Mouse (Mus musculus) midbrain, embryonic 14.5 days (tissue): Measurements from ENCODE around the gene AU015836. TPM values are rescaled to one million over a fixed set of nuclear protein-coding genes. Genes with fewer than 3 reads are reported as not detected.

Experiments
- polyA plus RNA-seq: library from polyadenylated mRNA; unstranded; fragments of >200 nt; fragmentation: Nextera tagmentation; extraction: Ambion mirVana; gene quantifications from 2 replicates; pipeline ENCODE4 v1.2.1, GENCODE M21; 2014

The AU015836 gene
- polyA plus RNA-seq, 1 experiment from 2014 or later = not detected

Other genes starting within 250 kb of the AU015836 start
- gene Pdk3, start 136.5 kb upstream of the AU015836 start, polyA plus RNA-seq = 19.0 and 25.8 TPM in 2 replicates
- 25.7 and 31.3 TPM in 2 replicates for gene Zfx, start 155.0 kb downstream of the AU015836 start, polyA plus RNA-seq
- gene Eif2s3x, start 244.2 kb downstream of the AU015836 start, polyA plus RNA-seq = 101 and 104 TPM in 2 replicates